Mouse (Mus musculus) gastrocnemius, adult 18-20 months (tissue): Measurements from ENCODE around the gene Rccd1. TPM values are rescaled to one million over a fixed set of nuclear protein-coding genes. Genes with fewer than 3 reads are reported as not detected.
A peak's percentile ranks its signal among the peaks of the same experiment; 100 is the strongest.
"Not testable (repeated sequence)": the region's sequence is repeated elsewhere in the genome, so short reads cannot be mapped to it uniquely, and the experiment has no call there.

ENCODE experiments used
- DNase-seq: peaks from one replicate; pipeline ENCODE4 v3.0.0; 2021; ENCODE audit warnings: low spot score
- total RNA-seq, 2 experiments: library from RNA; stranded (reverse); gene quantifications; 2 replicates each; pipeline ENCODE4 v1.2.3; 2021

Gene Rccd1
- total RNA-seq, 2 experiments from 2014 or later: 6.7 to 7.8 TPM

DNA sequence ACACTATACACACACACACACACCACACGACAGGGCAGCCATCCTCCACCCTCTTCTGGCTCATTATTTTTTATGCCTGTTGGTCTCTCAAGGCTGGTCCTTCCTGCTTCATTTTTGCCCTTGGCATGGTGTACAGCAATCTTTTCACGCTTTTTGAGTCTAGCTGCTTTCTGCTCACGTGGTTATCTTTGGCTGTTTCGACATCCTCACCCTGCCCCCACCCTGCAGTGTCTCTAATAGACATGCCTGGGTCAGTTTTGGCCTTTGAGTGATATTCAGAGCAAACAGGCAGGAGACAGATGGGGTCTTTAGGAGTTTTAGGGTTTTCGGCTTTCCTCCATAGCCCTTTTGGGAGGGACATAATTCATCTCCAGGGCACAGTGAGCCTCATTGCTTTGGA lies 22.6 kb upstream of the Rccd1 start:
- DNase-seq: no peak

GRCm38 (mm10) chr7:80346173-80346572 lies 21.9 kb upstream of the Rccd1 start:
- DNase-seq: no peak

DNA sequence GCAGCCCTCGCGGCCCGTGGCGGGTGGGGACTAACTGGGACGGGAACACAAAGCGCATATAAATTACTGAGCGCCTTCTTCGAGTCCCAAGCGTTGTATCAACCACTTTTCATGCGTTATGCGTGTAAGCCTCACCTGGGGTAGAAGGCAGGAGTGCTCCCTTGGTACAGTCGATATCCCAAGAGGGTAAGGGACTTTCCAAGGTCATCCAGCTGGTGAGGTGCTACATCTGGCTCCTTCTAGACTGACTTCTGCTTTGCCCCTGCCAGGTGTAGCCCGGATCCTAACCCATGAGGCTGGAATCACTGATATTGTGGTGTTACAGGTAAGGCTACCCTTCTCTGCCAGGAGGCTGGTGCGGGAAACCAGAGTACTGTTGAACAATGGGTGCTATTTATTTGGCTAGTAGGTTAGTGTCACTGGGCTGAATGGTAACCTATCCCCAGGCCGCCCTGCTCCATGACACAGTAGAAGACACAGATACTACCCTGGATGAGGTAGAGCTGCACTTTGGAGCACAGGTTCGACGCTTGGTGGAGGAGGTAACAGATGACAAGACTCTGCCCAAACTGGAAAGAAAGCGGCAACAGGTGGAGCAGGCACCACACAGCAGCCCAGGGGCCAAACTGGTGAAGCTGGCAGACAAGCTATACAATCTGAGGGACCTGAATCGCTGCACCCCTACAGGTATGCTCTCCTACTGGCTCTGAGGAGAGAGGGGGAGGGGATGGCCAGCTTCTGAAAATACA lies 19.2 kb upstream of the Rccd1 start:
- DNase-seq: no peak

DNA sequence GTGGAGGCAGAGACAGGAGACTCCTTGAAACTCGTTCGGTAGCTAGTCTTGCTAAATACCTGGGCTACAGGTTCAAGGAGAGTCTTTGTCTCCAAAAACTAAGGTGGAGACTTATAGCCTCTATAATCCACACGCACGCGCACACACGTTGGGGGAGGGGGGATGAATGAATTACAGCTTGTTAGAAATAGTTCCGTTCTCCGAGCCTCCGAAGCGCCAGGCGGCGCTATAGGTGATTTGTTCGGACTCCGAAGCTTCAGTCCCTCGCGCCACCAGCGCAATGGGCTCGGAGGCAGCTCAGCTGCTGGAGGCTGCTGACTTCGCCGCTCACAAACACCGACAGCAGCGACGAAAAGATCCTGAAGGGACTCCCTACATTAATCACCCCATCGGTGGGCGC lies 18.6 kb upstream of the Rccd1 start, which contains the start of gene Hddc3:
Gene Hddc3 (plus strand): TSS at position 247 of the 400 bp plus-strand sequence.
- DNase-seq: peak; percentile 93

- no peak for DNase-seq
Measured at GRCm38 (mm10) chr7:80341793-80342192, 17.5 kb upstream of the Rccd1 start.

GRCm38 (mm10) chr7:80340793-80341192 lies 16.5 kb upstream of the Rccd1 start, which contains the start of gene Unc45a:
Unc45a (minus strand) TSS chr7:80341005.
- DNase-seq: peak; percentile 73

DNA sequence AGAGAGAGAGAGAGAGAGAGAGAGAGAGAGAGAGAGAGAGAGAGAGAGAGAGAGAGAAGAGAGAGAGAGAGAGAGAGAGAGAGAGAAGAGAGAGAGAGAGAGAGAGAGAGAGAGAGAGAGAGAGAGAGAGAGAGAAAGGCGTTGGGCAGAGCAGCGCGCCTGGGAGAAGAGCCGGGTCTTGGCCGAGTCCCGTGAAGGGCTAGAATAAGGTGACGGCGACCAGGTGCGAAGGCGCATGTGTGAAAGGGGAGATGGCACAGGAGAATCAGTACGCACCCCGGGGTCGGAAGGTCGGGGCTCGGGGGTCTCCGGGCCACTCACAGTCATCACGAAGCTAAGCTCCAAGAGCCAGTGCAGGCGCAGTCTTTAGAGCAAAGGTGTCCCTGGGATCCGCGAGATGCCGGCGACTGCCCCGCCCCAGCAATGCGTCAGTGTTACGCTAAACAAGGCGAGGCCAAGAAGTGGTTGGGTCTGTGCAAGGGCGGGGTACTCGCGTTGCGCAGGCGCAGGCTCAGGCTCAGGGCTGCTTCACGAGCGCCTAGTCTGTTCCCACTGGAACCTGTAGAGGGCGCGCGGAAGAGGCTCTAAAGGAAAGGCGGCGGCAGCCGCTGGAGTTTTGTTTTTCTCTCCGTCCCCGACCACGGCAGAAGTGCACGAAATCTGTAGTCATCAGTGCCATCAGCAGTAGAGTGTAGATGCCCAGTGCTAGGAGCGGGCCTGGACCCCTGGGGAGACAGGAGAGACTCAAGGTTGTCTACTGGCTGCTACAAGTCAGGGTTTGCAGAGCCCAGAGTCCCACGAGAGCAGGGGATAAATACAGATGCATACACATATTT lies 15.8 kb upstream of the Rccd1 start:
- peak; percentile 99 for DNase-seq

DNA sequence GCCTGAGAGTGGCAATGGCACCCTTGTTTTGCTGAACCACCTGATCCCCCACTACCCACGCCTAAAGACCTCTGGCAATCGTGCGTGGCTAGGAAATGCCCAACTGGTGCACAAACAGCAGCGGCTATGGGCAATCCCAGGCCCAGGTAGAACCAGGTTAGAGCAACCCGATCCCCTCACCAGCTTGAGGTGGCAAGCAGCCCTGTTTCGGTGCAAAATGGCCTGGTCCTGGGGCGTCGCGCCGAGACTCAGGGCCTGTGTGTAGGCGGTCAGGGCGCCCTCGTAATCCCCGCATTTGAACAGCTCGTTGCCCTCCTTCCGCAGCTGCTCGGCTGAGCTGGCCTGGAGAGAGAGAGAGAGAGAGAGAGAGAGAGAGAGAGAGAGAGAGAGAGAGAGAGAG lies 15.1 kb upstream of the Rccd1 start:
- DNase-seq: peak; percentile 22

GRCm38 (mm10) chr7:80336932-80337331 lies 12.7 kb upstream of the Rccd1 start:
- no peak for DNase-seq

DNA sequence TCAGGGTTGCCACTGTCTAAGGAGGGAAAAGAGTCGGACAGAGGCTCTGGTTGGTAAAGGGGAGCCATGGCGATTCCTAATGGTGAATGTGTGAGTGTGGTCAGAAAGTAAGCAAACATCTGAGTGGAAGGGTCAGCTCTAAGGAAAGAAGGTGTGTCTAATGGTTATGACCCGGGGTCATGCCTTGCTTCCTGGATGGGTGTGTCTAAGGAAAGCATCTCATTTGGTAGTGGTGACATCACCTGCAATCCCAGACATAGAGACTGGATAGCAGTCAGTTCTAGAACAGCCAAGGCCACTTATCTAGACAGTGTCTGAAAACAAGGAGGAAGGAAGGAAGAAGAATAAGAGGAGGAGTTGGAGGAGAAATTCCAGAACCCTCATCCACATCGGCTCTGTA lies 10.6 kb upstream of the Rccd1 start:
- DNase-seq: no peak

DNA sequence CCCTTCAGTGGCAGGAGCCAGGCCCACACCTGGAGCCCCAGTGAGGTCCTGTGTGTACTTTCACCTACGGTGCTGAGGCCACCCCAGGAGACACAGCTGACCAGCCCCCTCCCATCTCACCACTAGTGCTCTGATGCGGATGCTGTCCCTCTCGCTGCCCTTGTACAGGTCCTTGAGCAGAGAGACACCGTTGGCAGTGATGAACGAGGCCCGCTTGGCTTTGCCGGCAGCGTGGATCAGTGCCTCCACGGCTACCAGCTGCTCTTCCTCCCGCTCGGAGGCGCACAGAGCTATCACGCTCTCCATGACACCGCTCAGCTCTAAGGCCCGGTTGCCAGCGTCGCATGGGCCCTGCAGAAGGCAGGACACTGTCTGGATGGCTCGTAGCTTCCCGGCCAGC lies 7.2 kb upstream of the Rccd1 start:
- DNase-seq: no peak

DNA sequence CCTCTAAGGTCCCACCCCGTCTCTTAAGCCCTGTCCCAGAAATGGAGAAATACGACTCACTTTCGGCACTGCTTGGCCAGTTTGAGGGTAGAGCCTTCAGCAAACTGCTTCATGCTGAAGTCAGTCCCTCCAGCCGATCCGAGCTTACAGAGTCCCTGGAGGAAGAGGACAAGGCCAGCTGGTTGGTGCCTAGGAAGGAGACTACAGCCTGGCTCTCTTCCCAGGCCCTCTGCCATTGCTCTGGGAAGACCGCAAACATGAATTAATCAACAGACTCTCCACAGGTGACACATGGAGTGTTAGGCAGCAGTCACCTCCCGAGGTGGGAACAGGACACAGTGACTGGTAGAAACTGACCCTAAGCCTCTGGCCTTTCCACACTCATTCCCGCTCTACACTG lies 6.0 kb upstream of the Rccd1 start:
- DNase-seq: no peak

DNA sequence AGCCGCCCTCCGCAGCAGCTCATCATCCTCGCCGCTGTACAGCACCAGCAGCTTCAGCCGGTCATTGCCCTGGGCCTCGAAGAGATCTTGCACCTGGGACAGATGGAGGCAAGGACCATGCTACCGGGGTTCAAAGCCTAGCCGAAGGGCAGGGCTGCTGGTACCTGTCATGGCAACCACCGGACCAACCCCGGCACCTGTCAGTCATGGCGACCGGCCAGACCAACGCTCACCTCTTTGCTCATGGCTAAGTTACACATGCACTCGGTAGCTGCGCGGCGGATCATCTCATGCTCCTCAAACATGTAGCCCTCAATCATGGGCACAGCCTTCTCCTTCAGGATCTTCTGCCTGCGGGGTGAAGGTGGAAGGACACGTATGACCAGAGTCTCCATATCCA lies 1.8 kb upstream of the Rccd1 start:
- no peak for DNase-seq

- no peak for DNase-seq
Measured at GRCm38 (mm10) chr7:80325292-80325868, 1.1 kb upstream of the Rccd1 start.

DNA sequence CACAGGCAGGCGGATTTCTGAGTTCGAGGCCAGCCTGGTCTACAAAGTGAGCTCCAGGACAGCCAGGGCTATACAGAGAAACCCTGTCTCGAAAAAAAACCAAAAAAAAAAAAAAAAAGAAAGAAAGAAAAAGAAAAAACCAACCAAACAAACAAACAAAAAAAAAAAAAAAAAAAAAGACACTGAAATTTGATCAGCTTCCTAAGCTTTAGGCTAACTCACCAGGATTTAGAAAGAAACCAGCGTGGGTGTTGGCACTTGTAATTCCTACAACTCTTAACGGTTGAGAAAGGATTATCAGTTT lies 514 bp upstream of the Rccd1 start:
- DNase-seq: not testable (repeated sequence)

DNA sequence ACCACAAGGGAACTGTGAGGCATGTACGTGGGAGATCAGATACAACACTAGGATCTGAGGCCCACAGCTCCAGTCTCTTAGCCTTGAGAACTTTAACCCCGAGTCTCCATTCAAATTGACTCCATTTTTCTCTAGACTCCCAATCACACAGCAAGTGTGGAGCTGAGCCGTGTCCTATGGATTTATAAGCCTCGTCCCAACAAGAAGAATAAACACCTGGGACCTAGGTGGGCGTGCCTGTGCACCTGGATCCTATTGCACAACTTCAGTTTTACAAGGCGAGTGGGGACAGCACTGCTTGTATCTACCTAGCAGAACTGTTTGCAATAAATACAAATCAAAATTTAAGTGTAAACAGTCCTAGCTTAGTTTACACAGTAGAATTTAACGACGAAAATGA lies 918 bp downstream of the Rccd1 start:
- DNase-seq: no peak

- DNase-seq: no peak
Measured at GRCm38 (mm10) chr7:80319846-80320496, 4.3 kb downstream of the Rccd1 start.

- no peak for DNase-seq
Measured at GRCm38 (mm10) chr7:80318670-80319069, 5.6 kb downstream of the Rccd1 start.

DNA sequence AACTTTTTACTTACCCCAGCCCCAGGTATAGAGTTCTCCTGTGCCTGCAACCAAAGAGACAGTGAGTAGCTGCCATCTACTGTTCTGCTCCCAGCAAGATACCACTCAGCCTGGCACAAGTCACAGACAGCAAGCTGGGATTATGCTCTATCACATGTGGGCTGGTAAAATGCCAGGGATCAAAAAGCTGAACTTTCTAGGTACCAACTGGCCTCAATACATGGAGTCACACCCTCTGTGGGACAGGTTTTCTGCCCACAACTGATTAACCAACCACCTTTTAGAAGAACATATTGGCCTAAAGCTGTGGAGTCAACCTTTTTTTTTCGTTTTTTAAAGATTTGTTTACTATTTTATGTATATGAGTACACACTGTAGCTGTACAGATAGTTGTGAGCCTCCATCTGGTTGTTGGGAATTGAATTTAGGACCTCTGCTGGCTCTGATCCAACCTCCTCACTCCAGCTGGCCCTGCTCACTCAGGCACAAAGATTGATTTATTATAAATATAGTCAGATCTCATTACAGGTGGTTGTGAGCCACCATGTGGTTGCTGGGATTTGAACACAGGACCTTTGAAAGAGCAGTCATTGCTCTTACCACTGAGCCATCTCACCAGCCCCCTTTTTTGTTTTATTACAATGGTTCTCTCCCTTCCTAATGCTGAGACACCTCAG lies 6.7 kb downstream of the Rccd1 start:
- DNase-seq: no peak

- DNase-seq: no peak
Measured at GRCm38 (mm10) chr7:80315733-80316132, 8.5 kb downstream of the Rccd1 start.

DNA sequence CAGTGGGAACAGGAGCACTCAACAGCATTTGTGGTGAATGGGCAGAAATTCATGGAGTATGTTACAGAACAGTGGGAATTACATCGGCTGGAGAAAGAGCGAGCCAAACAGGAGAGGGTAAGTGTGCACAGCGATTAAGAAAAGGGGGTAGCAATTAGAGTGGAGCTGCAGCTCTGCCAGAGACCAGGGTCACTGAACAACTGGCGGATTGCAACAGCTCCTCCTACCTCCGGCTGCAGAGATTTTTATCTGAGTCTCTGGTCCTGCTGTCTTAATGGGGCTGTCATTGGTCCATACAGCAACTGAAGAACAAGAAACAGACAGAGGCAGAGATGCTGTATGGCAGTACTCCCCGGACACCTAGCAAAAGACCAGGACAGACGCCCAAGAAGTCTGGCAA lies 13.5 kb downstream of the Rccd1 start:
- DNase-seq: no peak
